Mouse (Mus musculus): ENCODE results near the gene Cog4. TPM values are rescaled to one million over a fixed set of nuclear protein-coding genes. Genes with fewer than 3 reads are reported as not detected.
"Not testable (repeated sequence)": the region's sequence is repeated elsewhere in the genome, so short reads cannot be mapped to it uniquely, and the experiment has no call there.

Gene Cog4
- total RNA-seq, 2 experiments from 2014 or later, result 69.6 to 73.7 TPM

DNA sequence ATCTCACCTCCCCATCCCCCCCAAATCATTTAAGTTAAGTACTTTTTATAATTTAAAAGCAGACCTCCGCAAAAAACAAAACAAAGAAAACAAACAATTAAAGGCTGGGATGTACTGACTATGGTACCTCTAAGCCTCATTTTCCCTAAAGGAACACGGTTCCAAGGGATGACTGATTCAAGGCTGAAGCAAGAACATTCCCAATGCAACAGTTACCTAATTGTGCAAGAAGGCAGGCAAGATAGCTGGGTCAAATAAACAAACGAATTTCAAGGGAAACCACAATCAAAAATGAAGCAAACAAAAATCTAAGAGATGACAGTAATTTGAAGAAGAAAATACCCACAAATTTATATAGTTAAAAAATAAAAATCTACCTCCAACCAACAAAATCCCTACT is 24.4 kb upstream of the Cog4 start:
- intact Hi-C loops (cut with DNase I), result no loop called here
- no peak for DNase-seq (ENCODE audit: low spot score)

DNA sequence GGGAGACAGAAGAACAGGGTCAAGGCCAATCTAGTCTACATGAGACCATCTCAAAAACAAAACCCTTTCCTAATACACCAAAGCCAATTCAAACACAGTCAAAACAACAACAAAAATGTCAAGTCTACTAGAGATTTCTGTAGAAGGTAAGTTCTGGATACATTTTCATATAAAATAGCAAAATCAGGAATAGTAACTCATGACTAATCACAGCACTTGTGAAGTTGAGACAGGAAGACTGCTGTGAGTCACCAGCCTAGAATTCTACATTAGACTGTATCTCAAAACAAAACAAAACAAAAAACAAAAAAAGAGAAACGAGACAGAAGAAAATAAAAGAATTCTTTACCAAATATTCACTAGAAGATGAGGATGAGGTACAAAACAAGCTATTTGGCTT is 21.5 kb upstream of the Cog4 start:
- intact Hi-C loops (cut with DNase I), result no loop called here
- DNase-seq (ENCODE audit: low spot score), result no peak

DNA sequence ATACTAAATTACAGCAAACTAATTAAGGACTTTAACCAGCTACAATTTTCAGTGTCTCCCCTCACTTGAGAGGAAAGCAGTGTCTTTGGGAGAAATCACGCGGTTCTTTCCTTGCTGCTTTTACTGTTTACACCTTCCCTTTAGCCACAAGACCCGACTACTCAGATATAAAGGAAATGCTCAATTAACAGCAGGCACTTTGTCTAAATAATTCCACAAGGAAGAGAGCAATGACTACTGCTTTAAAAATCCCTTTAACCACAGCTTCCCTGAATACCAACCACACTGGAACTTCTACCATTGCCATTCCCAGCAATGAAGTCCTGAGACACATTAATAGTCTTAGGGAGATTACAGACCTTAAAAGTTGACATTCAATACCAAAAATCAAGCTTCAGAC is 17.9 kb upstream of the Cog4 start:
- no peak for DNase-seq (ENCODE audit: low spot score)
- intact Hi-C loops (cut with DNase I), result no loop called here

DNA sequence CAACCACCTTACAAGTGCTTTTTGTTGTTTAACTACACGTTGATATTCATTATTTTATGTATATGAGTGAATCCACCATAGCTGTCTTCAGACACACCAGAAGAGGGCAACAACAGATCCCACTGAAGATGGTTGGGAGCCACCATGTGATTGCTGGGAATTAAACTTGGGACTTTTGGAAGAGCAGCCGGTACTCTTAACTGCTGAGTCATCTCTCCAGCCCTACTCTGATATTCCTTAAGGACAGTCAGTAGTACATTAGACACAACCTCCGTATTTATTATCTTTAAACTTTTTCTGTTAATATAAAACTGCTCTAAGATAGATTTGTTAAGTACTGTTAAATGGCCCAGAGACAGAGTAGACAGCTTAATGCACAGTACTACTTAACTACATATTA is 14.4 kb upstream of the Cog4 start:
- DNase-seq (ENCODE audit: low spot score), result no peak
- intact Hi-C loops (cut with DNase I), result no loop called here

DNA sequence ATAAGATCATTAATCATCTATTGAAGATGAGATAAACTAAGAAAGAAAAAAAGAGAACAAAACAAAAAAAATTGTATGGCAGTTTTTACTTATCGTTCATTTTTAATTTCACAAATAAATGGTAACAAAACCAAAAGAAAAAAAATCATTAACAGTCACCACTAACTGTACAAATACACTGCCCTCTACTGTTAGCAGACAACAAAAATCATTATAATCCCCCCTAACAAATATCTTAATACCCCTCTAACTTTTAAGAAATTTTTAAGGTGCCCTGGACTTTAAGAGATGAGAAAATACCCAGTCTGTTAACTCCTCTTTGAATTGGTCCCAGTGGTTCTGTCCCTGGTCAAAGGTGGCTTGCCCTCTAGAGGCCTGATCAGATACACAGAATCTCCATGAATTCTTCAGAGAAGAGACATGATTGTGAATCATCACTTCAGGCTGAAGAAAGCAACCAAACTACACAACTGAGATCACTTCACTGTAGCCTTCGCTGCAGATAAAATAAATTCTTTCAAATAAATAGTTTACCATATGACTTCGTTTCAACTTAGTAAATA is 4.3 kb upstream of the Cog4 start:
- no peak for DNase-seq (ENCODE audit: low spot score)
- intact Hi-C loops (cut with DNase I), result loop anchor here (5.0 kb wide), 1 partner anchor 90 kb away; no protein-coding TSS in a partner anchor

DNA sequence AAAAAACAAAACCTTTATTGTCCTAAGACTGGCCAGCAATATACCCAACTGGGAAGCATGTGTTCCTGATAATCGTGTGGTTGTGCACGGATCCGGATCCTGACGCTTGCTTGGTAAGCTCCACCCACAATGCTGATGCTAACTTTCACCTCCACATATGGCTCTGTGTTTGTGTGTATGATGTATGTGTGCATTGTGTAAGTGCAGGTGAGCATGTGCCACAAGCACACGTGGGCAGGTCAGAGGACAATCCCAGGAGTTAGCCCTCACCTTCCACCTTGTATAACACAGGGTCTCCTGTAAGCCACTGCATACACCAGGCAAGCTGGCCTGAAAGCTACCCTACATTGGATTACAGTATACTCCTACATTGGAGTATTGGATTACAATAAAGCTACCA is 3.2 kb upstream of the Cog4 start:
- intact Hi-C loops (cut with DNase I), result loop anchor here (5.0 kb wide), 1 partner anchor 91 kb away; no protein-coding TSS in a partner anchor
- no peak for DNase-seq (ENCODE audit: low spot score)

DNA sequence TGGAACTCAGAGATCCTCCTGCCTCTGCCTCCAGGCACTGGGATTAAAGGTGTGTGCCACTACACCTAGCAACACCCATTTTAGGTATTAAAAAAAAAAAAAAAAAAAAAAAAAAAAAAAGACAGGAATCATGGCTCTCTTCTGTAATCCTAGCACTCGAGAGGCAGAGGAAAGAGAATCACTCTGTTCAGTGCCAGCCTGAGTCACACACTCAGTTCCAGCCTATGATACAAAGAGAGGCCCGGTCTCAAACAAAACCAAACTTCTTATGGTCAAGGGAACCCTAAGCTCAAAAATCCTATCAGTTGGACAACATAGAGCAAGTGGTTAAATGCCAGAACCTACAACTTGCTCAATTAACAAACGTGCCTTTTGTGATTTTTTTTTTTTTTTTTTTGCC is 1.5 kb upstream of the Cog4 start:
- no peak for DNase-seq (ENCODE audit: low spot score)
- intact Hi-C loops (cut with DNase I), result loop anchor here (5.0 kb wide), 1 partner anchor 93 kb away; no protein-coding TSS in a partner anchor

DNA sequence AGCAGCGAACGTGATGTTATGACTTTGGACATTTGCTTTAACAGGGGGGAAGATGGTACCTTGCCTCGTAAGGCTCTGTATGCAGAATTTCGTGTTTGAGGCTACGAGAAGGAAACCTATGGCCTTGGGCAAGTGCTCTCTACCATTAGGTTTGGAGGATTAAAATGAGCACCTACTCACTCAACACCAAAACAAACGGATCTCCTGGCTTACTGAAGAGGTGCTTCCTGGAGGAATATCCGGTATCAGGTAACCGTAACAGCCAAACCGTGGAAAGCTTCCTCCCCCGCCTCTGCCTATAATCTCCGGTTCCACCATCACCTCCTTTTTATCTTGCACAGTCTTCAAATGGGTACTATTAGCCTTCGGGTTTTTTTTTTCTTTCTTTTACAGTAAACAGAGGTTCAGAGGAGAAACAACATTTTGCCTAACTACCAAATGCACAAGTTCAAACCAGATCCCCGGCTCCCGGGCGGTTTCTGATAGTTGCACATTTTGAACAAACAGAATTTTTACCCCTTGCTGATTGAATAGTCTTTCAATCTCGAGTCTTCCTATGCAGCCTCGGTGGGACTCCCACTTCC is 487 bp upstream of the Cog4 start:
- DNase-seq (ENCODE audit: low spot score), result no peak
- intact Hi-C loops (cut with DNase I), result no loop called here

DNA sequence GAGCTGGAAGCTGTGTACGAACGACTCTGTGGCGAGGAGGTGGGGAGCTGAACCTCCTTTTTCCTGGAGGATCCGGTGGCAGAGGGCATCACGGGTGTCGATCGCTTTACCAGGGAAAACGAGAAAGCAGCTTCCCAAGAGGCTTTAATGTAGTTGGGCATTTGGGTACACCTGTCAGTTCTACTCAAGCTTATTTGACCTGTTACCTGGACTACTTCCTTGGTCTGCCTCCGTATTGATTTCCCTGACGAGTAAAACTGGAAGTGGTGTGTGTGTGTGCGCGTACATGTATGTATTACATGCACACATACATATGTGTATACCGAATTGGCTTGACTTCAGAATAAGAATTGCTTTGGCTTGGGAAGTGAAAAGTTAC is 760 bp downstream of the Cog4 start:
- DNase-seq (ENCODE audit: low spot score), result no peak
- intact Hi-C loops (cut with DNase I), result no loop called here

DNA sequence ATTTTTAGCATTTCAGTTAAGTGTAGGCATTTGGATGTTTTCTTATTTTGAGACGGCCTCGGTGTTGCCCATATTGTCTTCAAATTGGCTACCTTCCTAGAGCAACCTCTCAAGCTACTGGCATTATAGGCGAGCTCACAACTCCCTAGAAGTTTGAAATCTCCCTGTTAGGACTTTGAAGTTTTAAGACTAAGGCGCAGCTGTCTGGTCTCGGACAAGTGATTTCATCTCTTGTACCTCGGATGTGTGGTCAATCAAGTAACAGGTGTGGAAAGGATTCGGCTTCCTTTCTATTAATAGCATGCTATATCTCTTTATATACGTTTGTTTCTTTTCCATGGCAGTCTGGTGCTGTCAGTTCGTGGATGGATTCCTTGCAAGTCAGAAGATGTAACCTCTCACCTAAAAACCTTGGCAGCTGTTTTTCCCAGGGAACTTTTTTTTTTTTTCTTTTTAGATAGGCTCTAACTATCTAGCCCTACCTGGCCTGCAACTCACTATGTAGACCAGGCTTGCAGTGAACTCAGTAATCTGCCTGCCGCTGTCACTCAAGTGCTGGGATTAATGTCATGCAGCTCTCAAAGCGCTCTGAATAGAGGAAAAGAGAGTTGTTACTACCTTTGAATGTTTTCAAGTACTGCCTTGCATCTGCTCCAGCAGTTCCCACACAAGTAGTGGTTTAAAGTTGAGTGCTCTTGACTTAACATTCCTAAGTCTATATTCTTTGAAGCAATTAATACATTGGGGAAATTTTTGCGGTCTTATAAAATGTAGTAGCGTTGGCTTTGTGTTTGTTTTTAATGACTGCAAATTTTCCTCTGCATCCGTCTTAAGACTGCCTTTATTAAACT is 1.5 kb downstream of the Cog4 start:
- intact Hi-C loops (cut with DNase I), result no loop called here
- DNase-seq (ENCODE audit: low spot score), result no peak

DNA sequence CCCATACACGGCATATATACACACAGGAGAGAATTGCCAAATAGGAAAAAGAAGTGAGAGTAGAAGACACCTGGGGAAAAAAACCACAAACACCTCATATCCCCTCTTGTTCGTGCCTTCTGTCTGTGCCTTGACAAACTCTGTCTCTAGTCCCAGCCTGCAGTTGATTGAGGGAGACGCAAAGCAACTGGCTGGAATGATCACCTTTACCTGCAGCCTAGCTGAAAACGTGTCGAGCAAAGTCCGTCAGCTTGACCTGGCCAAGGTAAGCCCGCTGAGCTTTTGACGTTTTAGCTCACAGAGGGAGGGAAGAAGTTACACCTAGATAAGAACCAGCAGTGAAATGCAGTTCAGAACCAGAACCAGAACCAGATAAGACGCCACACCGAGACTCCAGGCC is 4.8 kb downstream of the Cog4 start:
- intact Hi-C loops (cut with DNase I), result loop anchor here (10.0 kb wide), 1 partner anchor 206 kb away; no protein-coding TSS in a partner anchor
- DNase-seq (ENCODE audit: low spot score), result no peak

DNA sequence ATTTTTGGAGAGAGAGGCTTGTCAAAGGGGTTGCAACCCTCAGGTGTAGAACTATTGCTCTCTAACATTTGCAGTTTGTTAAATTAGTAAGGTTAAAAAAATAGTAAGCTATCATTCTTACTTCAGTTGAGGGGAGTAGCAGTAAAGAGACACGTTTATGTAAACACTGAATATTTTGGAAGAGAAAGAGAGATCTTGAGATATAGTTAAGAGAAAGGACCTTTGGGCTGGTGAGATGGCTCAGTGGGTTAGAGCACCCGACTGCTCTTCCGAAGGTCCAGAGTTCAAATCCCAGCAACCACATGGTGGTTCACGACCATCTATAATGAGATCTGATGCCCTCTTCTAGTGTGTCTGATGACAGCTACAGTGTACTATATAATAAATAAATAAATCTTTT is 9.7 kb downstream of the Cog4 start:
- intact Hi-C loops (cut with DNase I), result loop anchor here (10.0 kb wide), 1 partner anchor 211 kb away; no protein-coding TSS in a partner anchor
- not testable (repeated sequence) for DNase-seq (ENCODE audit: low spot score)

DNA sequence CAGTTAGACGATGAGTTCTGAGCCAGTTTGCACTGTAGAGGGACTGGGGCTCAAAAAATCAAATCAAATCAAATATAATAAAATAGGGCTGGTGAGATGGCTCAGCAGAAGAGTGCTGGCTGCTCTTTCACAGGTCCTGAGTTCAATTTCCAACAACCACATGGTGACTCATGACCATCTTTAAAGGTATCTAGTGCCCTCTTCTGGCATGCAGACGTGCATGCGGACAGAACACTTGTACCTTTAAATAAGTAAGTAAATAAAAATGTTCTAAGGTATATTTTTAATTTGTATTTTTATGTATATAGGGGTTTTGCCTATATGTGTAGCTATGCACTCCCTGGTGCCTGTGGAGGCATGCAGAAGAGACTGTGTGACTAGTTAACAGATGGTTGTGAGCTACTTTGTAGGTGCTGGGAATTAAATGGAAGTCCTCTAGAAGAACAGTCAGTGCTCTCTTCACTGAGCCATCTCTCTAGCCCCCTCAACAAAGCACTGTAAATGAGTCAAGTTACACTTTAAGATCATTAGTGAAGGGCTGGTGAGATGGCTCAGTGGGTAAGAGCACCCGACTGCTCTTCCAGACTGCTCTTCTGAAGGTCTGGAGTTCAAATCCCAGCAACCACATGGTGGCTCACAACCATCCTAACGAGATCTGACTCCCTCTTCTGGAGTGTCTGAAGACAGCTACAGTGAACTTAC is 10.5 kb downstream of the Cog4 start:
- intact Hi-C loops (cut with DNase I), result loop anchor here (10.0 kb wide), 1 partner anchor 212 kb away; no protein-coding TSS in a partner anchor
- DNase-seq (ENCODE audit: low spot score), result no peak

DNA sequence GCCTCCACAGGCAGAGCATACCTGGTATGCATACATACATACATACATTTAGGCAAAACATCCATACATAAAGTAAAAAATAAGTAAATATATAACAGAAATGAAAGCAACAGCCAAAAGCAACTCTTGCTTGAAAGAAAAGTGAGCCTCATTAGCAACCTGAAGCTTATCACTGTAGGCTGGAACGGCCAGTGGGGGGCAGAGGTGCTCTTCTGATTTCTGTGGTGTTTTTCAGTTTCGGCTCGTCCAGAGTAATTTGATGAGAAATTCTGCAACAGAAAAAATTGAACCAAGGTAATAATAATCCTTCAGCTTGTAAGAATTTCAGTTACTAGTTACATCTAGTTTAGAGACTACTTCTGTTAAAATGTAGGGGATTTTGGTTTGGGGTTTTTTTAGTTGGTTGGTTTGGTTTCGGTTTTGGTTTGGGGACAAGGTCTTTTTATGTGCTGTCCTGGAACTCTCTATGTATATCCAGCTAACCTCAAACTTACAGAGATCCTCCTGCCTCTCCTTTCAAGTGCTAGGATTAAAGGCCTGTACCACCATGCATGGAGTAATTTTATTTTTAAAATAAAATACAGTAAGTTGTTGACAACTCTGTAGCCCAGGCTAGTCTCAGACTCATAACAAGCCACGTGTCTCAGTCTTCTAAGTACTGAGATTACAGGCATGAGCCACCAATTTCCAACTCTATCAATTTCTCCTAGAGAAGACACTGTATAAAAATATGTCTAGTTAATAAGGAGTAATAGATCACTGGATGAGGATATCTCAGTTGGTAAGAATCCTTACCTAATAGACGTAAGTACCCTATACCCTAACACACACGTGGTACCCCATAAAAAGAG is 13.5 kb downstream of the Cog4 start:
- no peak for DNase-seq (ENCODE audit: low spot score)
- intact Hi-C loops (cut with DNase I), result loop anchor here (10.0 kb wide), 1 partner anchor 215 kb away; no protein-coding TSS in a partner anchor

DNA sequence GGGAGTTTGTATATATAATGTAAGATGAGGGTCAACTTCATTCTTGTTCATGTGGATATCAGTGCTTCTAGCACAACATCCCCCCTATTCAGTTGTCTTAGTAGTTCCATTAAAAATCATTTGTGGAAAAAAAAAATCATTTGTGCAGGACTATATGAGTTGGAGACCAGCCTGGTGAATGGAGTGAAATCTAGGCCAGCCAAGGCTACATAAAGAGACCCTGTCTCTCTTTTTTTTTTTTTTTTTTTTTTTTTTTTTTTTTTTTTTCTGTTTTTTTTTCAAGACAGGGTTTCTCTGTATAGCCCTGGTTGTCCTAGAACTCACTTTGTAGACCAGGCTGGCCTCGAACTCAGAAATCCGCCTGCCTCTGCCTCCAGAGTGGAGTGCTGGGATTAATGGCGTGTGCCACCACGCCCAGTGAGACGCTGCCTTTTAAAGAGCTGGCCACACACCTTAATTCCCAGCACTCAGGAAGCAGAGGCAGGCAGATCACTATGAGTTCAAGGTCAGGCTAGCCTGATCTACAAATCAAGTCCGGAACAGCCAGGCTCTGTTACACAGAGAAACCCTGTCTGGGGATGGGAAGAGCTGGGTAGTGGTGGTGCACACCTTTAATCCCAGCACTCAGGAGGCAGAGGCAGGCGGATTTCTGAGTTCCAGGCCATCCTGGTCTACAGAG is 15.1 kb downstream of the Cog4 start:
- DNase-seq (ENCODE audit: low spot score); intact Hi-C loops (cut with DNase I): not testable (repeated sequence)

DNA sequence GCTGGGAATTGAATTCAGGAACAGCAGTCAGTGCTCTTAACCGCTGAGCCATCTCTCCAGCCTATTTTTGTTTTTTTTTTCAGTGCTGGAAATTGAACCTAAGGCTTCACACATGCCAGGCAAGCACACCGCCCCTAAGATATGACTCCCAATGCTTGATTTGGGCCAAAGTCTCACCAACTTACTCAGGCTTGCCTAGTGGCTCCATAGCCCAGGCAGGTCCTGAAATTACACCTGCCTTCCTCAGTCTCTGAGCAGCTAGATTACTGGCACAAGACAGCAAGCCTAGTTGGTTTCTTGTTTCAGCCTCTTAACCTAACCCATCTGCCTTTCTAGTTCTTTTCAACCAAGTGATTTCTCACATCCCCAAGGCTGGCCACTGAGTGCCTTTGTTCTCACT is 24.1 kb downstream of the Cog4 start:
- no peak for DNase-seq (ENCODE audit: low spot score)
- intact Hi-C loops (cut with DNase I), result no loop called here

DNA sequence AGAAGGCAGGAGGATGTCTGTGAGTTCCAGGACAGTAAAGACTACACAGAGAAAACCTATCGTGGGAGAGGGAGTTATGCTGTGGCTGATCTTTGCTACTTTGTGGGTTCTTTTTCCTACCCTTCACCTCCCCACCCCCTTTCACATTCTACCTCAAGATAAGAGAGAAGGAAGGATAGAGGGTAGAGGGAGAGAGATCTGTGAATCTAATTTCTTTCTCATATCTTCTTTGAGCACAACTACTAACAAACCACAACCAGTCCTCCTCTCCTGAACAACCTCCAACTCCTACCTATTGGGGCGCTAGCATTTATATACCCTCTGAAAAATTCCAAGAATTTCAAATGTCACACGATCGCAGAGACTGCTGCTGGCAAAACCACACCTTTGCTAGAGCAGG is 31.5 kb downstream of the Cog4 start:
- intact Hi-C loops (cut with DNase I), result no loop called here

DNA sequence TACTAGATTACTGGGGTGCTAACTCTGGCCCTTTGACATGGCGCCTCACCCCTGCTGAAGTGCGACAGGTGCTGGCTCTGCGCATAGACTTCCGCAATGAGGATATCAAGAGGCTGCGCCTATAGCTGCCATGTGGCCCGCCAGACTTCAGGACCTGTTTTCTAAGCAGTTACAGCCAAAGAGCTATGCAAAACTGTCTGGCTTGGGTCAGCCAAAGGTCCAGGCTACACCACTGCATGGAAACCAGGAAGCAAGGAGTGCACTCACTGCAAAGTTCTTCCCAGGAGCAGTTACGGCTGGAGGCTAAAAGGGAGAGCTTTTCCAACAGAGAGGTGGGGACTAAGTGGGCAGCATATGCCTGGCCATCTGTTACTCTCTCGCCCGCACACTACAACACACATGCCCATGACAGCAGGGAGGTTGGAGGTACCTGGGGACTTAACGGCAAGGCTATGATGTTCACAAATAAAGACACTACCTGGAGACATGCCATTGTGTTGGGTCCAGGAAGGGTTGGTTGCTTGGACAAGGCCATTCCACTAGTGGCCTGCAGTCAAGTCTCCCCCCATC is 35.4 kb downstream of the Cog4 start:
- intact Hi-C loops (cut with DNase I), result no loop called here
- DNase-seq (ENCODE audit: low spot score), result no peak

More for the DNA sequence above, 31.5 kb downstream of the Cog4 start:
- no peak for DNase-seq (ENCODE audit: low spot score)

DNA sequence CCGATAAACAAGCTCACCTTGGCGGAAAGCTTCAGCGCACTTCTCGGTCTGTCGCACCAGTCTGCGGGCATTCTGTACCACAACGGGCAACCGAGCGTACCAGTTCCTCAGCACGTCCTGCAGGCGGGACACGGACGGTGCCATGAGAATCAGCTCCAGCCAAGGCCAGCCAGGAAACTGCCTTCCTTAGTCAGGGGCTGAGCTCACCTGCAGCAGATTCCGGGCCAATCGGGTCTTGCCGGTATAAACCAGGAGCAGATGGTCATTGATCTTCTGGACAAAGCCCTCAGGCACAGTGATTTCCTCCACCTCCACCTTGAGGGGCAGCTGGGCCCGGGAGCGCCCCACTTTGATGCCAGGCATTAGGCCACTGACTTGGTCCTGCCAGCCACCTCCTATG is 37.4 kb downstream of the Cog4 start:
- intact Hi-C loops (cut with DNase I), result no loop called here

More for the DNA sequence above, 37.4 kb downstream of the Cog4 start:
- no peak for DNase-seq (ENCODE audit: low spot score)

Measured in heart, postnatal 25 days (tissue).